Mouse (Mus musculus) embryonic facial prominence, embryonic 11.5 days (tissue): ENCODE data around the gene Snd1. TPM values are rescaled to one million over a fixed set of nuclear protein-coding genes. Genes with fewer than 3 reads are reported as not detected.

Experiments
- ATAC-seq: fragments of 200-750 bp; cut with Nextera tagmentation; replicated peaks from 2 replicates; pipeline ENCODE4 v1.8.0; 2017; ENCODE audit warnings: low read depth; ENCODE audit not compliant: insufficient number of reproducible peaks, low FRiP score, low TSS enrichment
- DNase-seq: peaks from one replicate; pipeline ENCODE4 v3.0.0-alpha.2; 2015; ENCODE audit warnings: low spot score
- H3K27ac ChIP-seq: fragments of 300-500 bp; sonication (generic); replicated peaks from 2 replicates; pipeline ENCODE4 v1.5.1; 2014; ENCODE audit warnings: mild to moderate bottlenecking, low read depth, low read length, control low read depth
- H3K27me3 ChIP-seq: fragments of 300-500 bp; sonication (generic); 2 replicates; pipeline ENCODE4 v1.6.1; 2014; ENCODE audit warnings: mild to moderate bottlenecking, low read length, moderate library complexity, mixed read lengths; ENCODE audit not compliant: control insufficient read depth, insufficient read depth
- H3K36me3 ChIP-seq: fragments of 300-500 bp; sonication (generic); replicated peaks from 2 replicates; pipeline ENCODE4 v1.6.1; 2014; ENCODE audit warnings: low read depth, mild to moderate bottlenecking, low read length, moderate library complexity, mixed read lengths; ENCODE audit not compliant: control insufficient read depth, insufficient read depth
- H3K4me1 ChIP-seq: fragments of 300-500 bp; sonication (generic); 2 replicates; pipeline ENCODE4 v1.6.1; 2014; ENCODE audit warnings: low read length, mixed read lengths; ENCODE audit not compliant: control insufficient read depth, insufficient read depth
- H3K4me2 ChIP-seq: fragments of 300-500 bp; sonication (generic); 2 replicates; pipeline ENCODE4 v1.6.1; 2014; ENCODE audit warnings: low read depth, mild to moderate bottlenecking, control low read depth, low read length, moderate library complexity
- H3K4me3 ChIP-seq: fragments of 300-500 bp; sonication (generic); 2 replicates; pipeline ENCODE4 v1.5.1; 2014; ENCODE audit warnings: low read depth, low read length, control low read depth
- H3K9ac ChIP-seq: fragments of 300-500 bp; sonication (generic); replicated peaks from 2 replicates; pipeline ENCODE4 v1.6.1; 2014; ENCODE audit warnings: mild to moderate bottlenecking, control low read depth, low read length
- H3K9me3 ChIP-seq: fragments of 300-500 bp; sonication (generic); replicated peaks from 2 replicates; pipeline ENCODE4 v1.6.1; 2016; ENCODE audit warnings: mild to moderate bottlenecking, low read length, inconsistent platforms, mixed read lengths; ENCODE audit not compliant: control insufficient read depth
- WGBS: fragments of 180-500 bp; shearing (Covaris S2); extraction: QIAGEN DNeasy Blood & Tissue Kit; methylation state at CpG from one replicate; pipeline ENCODE4 v1.1.7; 2014; 5-methylcytosine and 5-hydroxymethylcytosine counted together
- polyA plus RNA-seq: library from polyadenylated mRNA; unstranded; fragments of >200 nt; fragmentation: Nextera tagmentation; extraction: Ambion mirVana; gene quantifications from 2 replicates; pipeline ENCODE4 v1.2.1, GENCODE M21; 2014

Gene Snd1
- polyA plus RNA-seq, 1 experiment from 2014 or later: 92.6 TPM

GRCm38 (mm10) chr6:28474211-28474610 lies 728 bp upstream of the Snd1 start:
- WGBS: 91% methylated on average over 4 of the region's 4 CpGs

GRCm38 (mm10) chr6:28479865-28480751 lies 5.2 kb downstream of the Snd1 start:
- ATAC-seq (peak; percentile 100), DNase-seq (peak; percentile 100)
- Histone ChIP-seq H3K9ac (peak overlapping the region; percentile 76), H3K4me2 (peak overlapping the region; percentile 67), H3K4me1 (no peaks in the 10 kb centered on the region), H3K36me3 (no peaks in the 10 kb centered on the region), H3K27ac (peak overlapping the region; percentile 43; the same call in 1 of the 2 replicates), H3K9me3 (no peaks in the 10 kb centered on the region), H3K27me3 (no peaks in the 10 kb centered on the region), H3K4me3 (peak overlapping the region; percentile 90)
- under 1% methylated on average over 68 of the region's 68 CpGs for WGBS

More at GRCm38 (mm10) chr6:28474211-28474610, 728 bp upstream of the Snd1 start:
- Histone ChIP-seq H3K27ac (no peak overlapping the region), H3K36me3 (no peaks in the 10 kb centered on the region), H3K4me3 (no peak overlapping the region), H3K9ac (no peak overlapping the region), H3K27me3 (no peaks in the 10 kb centered on the region), H3K4me2 (no peak overlapping the region), H3K9me3 (no peaks in the 10 kb centered on the region), H3K4me1 (no peaks in the 10 kb centered on the region)
- no peak for DNase-seq
- no peak for ATAC-seq

GRCm38 (mm10) chr6:28480752-28481492 lies 6.0 kb downstream of the Snd1 start:
- Histone ChIP-seq H3K9ac (peak overlapping the region; percentile 76), H3K9me3 (no peaks in the 10 kb centered on the region), H3K27ac (peak overlapping the region; percentile 43; the same call in 1 of the 2 replicates), H3K4me3 (peak overlapping the region; percentile 90), H3K27me3 (no peaks in the 10 kb centered on the region), H3K4me1 (no peaks in the 10 kb centered on the region), H3K4me2 (peak overlapping the region; percentile 56), H3K36me3 (no peaks in the 10 kb centered on the region)
- 6% methylated on average over 21 of the region's 21 CpGs for WGBS
- no peak for ATAC-seq
- DNase-seq: no peak

GRCm38 (mm10) chr6:28482711-28483315 lies 7.9 kb downstream of the Snd1 start:
- Histone ChIP-seq H3K9ac (no peak overlapping the region), H3K9me3 (no peaks in the 10 kb centered on the region), H3K4me1 (no peaks in the 10 kb centered on the region), H3K4me3 (no peak overlapping the region), H3K4me2 (no peak overlapping the region), H3K27me3 (no peaks in the 10 kb centered on the region), H3K27ac (no peak overlapping the region), H3K36me3 (no peaks in the 10 kb centered on the region)
- no peak for DNase-seq
- WGBS: 86% methylated on average over 4 of the region's 4 CpGs
- no peak for ATAC-seq

GRCm38 (mm10) chr6:28486008-28486407 lies 11.1 kb downstream of the Snd1 start:
- no peak overlapping the region for H3K9ac ChIP-seq
- H3K27me3 ChIP-seq: no peaks in the 10 kb centered on the region
- H3K9me3 ChIP-seq: no peaks in the 10 kb centered on the region
- WGBS: 90% methylated on average over 2 of the region's 2 CpGs
- H3K4me3 ChIP-seq: no peak overlapping the region
- ATAC-seq (no peak), DNase-seq (no peak)
- H3K4me2 ChIP-seq: no peak overlapping the region
- no peaks in the 10 kb centered on the region for H3K36me3 ChIP-seq
- H3K4me1 ChIP-seq: no peaks in the 10 kb centered on the region
- no peak overlapping the region for H3K27ac ChIP-seq

- H3K36me3 ChIP-seq: no peaks in the 10 kb centered on the region
These were observed 11.5 kb downstream of the Snd1 start for GRCm38 (mm10) chr6:28486471-28486870.

GRCm38 (mm10) chr6:28486905-28487304 lies 12.0 kb downstream of the Snd1 start:
- H3K9me3 ChIP-seq: no peaks in the 10 kb centered on the region
- H3K36me3 ChIP-seq: no peaks in the 10 kb centered on the region
- no peak overlapping the region for H3K27ac ChIP-seq
- H3K9ac ChIP-seq: no peak overlapping the region
- ATAC-seq (no peak), DNase-seq (no peak)
- H3K4me1 ChIP-seq: no peaks in the 10 kb centered on the region
- no peaks in the 10 kb centered on the region for H3K27me3 ChIP-seq
- WGBS: 88% methylated on average over 7 of the region's 7 CpGs
- H3K4me2 ChIP-seq: no peak overlapping the region
- no peak overlapping the region for H3K4me3 ChIP-seq

More at GRCm38 (mm10) chr6:28486471-28486870, 11.5 kb downstream of the Snd1 start:
- ATAC-seq (no peak), DNase-seq (no peak)
- Histone ChIP-seq H3K27me3 (no peaks in the 10 kb centered on the region), H3K4me2 (no peak overlapping the region), H3K9ac (no peak overlapping the region), H3K4me3 (no peak overlapping the region), H3K9me3 (no peaks in the 10 kb centered on the region), H3K27ac (no peak overlapping the region), H3K4me1 (no peaks in the 10 kb centered on the region)
- 62% methylated on average over 2 of the region's 2 CpGs for WGBS
